Mouse (Mus musculus) kidney, postnatal 4 days (tissue): ENCODE data around the gene Cdk19.
"Not testable (repeated sequence)": the region's sequence is repeated elsewhere in the genome, so short reads cannot be mapped to it uniquely, and the experiment has no call there.

ENCODE experiments used
- DNase-seq, 2 experiments: peaks; one replicate each; pipeline ENCODE4 v3.0.0; 2021; ENCODE audit warnings: mixed read lengths in 2 of 2

Gene Cdk19

DNA sequence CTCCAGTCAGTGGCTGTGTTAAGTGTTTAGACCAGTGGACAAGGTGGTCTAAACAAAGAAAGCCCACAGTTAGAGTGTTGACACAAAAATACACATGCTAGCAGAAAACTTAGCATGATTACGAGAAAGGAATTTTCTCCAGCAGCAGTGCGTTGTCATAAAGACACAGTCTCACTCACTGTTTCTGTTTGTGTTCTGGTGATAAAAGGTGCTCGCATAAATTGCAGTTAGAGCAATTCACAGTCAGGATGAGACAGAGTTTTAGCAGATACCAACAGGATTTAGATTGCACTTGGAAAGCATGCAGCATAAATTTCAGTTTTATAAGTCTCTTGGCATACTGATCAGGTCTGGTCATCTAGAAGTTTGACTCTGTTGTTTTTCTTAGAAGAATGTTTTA is 59.5 kb downstream of the Cdk19 start:
- no peak for DNase-seq

DNA sequence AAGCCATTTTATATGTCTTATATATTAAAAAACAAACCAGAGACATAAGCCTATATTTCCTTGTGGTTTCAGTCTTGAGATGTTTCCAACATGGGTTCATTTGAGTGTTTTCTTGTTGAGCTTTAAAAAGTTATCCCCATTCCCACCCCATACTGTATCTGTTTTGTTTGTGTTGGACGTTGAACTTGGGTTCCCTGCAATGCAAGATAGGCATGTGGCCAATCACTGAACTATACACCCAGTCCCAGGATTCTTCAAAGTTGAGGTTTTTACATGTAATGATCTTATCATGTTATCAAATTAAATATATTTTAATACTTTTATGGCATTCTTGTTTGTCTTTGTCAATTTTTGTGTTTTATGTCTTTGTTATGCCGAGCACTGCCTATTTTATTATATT is 60.0 kb downstream of the Cdk19 start:
- DNase-seq = no peak

DNA sequence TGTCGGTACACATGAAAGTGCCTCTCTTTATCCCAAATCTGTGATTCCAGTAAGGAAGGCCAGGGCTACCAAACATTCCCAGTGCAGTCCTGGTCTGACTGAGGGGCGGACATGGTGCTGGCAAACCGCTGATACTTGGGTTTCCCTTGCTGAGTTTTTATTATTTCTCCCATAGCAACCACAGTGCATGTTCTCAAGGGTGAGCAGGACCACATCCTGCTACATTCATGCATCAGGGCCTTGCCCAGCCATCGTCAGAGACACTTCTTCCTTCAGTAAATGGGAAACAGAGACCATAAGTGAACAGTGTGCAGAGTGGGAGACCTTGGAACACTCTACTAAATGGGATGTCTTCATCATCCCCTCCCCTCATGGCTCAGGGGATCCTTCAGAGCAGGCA is 60.9 kb downstream of the Cdk19 start:
- no peak for DNase-seq

DNA sequence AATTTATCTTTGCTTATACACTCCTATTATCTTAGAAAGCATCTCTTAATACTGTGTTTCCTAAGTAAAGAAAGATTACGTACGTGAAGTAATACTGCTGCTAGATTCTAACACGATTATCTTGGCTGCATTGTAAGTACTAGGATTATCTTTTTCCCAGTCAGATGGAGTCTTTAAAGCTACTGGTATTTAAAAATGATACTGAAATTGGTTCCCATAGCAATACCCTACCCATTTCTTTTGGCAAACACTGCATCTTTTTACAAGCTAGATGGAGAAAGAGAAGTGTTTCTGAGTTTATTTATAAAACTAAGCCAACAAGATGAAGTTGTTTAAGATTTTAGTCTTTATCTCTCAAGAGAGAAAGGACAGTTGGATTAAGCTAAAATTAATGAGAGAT is 67.3 kb downstream of the Cdk19 start:
- no peak for DNase-seq

DNA sequence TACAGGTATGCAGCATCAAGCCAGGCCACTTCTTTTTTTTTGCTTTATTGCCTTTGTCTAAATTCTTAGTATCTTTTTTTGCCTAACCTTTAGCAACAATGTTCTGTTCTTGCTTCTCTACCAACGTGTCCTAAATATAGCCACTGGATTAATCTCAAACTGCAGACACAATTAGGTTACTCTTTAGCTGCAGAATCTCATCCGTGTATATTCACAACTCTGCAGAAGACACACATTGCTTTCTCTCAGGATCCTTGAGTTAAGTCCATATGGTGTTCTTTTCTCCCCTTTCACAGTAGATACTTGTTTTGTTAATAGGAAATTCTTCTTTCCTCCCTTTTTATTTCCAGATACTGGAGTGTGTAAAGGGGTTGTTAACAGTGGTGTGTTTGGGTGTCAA is 70.0 kb downstream of the Cdk19 start:
- DNase-seq = no peak

DNA sequence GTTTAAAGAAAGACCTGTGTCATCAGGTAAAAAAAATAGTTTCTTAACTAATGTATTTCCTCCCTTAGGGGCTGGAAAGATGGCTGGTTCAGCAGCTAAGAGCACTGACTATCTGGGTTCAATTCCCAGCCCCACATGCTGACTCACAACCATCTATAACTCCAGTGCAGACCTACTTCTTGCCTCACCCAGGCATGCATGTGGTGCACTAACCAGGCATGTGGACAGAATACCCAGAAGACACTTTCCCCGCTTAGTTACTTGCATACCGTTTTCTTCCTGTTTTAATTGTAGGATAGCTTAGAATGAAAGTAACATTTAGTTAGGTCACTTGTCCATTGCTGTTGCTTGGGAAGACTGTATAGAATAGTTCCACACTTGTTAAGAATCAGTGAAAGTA is 72.0 kb downstream of the Cdk19 start:
- no peak for DNase-seq

DNA sequence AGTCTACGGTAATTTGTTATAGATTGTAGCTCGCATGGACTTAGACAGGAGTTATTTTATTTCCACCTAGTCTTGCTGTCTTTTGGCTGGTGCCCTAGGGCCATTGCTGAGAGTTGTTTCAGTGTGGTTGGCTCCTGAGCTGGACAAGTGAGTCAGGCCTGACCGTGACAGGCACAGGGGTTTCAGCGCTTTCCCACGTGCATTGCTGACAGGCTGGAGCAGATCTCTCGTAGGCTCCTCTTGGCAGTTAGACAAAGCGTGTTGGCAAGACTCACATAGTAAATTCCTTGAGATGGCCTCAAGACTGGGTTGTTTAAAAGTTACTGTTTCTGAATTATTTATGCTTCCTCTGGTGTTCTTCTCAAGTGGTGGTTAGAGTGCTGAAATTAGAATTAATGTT is 77.6 kb downstream of the Cdk19 start:
- DNase-seq = peak; percentile 13 to 38

DNA sequence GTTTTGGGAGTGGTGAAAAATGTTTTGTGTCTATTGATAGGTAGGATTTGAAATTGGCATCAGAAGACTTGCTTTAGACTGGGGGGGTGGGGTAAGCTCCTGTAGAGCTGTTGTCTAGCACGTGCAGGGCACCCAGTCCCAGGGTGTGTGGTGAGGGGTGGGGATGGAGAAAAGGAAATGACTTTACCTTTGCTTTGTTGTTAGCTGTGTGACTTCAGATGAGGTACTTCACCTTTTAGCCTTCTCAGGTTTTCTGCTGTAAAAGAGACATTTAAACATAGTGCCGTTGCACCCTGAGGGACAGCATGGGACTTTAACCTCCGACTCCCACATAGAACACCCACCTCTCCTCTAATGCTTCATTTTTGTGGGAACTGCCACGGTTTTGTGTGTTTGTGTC is 80.5 kb downstream of the Cdk19 start:
- no peak for DNase-seq

DNA sequence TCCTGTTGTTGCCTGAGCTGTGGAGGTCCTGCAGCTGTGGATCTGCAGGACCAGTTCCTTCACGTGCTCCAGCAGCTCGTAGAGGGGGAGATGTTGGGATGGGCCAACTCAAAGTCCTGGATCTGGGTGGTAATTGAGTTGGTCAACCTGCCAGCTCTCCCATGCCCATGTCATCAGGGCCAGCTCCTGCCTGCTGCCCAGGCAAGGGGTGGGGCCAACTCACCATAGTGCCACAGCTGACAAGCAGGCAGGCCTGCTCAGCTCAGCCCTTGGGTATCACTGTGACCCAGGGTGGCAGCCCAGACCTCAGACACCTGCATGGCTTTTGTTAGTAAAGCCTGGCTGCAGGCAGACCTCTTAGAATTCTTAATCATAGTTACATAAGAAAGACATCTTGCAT is 81.3 kb downstream of the Cdk19 start:
- DNase-seq = peak in 1 of 2 experiments; percentile 30

DNA sequence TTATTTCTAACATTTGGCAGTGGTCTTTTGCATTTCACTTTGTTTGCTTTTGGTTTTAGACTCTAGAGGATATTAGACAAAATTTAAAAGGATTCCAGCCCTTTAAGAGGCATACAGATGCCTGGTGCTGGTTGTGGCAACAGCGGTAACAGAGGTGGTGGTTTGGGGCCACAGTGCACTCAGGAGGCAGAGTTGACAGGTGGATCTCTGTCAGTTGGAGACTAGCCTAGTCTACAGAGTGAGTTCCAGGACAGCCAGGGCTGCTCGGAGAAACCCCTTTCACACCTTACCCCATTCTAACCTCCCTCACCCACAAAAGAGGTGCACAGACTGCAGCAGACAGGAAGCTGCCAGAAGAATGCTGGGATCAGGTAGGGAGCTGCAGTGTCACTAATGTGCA is 82.4 kb downstream of the Cdk19 start:
- DNase-seq = no peak

DNA sequence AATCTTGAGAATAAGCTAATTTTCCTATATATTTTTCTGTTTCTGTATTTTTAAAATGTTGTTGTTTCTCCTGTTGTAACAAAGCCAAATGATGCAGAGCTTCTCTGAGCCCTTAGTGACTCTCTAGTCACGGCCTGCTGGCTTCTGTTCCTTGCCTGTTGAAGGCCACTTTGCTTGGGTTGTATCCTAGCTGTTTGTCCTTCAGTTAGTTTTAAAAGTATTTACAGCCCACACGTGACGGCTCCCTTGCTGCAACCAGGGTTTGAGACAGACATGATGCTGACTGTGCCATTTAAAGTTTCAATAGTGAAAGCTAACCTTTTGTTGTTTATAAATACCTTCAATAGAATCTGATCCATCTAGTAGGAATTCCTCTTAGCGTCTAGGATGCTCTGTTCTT is 83.3 kb downstream of the Cdk19 start:
- DNase-seq = no peak

DNA sequence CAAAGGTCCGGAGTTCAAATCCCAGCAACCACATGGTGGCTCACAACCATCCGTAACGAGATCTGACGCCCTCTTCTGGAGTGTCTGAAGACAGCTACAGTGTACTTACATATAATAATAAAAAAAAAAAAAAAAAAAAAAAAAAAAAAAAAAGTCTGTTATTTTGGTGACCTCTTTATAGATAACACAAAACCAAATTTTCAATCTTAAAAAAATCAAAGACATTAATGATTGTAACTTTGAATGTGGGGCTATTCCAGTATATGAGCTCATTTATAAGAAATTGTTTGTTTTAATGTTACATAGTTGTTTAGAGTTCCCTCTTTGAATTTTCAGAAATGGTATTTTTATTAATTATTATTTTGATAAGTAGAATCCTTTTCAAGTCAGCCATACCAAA is 85.1 kb downstream of the Cdk19 start:
- not testable (repeated sequence) for DNase-seq

DNA sequence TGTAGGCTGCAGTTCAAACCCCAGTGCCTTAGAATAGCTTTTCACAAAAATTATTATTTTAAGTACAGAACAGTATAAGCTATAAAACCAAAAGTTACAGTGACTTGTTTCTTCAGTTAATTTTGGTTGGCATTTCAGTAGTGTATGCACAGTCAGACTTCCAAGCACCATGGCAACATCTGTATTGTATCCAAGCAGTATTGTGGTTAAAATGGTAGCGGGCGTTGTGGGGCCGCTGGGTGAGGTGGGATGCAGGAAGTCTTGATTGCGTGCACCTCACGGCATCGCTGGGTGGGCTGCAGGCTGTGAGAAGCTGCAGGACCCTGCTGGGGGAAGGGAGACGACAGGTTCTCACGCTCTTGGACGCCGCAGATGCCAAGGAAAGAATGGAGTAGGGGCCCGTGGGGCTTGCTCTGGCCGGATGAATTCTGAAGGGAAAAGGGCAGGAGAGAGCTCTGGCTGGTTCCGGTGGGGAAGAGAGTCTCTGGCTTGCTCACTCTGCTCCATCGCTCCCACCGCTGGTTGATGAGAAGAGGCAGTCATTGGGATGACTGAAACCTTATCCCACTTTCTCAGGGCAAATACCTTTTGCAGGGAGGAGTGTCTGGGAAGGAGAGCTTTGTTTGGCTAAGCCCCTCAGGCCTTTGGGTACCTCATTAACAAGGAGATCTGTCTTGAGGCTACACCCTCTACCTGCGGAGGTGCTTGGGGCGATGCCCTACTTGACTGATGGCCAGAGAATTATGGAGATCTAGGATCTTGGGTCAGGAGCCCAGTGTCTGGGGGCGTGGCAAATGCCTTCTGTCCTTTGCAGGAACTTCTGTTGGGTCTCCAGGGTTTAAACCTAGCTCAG is 86.1 kb downstream of the Cdk19 start:
- DNase-seq = no peak

DNA sequence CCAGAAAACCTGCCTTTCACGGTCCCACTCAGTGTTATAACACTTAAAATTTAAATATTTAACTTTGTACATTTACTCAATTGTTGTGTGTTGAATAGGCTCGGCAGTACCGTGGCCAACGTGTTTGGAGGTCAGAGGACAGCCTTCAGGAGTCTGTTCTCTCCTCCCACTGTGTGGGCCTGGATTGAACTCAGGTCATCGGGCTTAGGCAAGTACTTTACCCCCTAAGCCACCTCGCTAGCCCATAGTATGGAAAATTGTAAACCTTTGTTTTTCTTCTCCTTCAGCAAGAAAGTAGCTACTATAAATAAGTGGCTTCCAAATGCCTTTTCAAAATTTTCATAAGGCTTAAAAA is 86.7 kb downstream of the Cdk19 start:
- no peak for DNase-seq

DNA sequence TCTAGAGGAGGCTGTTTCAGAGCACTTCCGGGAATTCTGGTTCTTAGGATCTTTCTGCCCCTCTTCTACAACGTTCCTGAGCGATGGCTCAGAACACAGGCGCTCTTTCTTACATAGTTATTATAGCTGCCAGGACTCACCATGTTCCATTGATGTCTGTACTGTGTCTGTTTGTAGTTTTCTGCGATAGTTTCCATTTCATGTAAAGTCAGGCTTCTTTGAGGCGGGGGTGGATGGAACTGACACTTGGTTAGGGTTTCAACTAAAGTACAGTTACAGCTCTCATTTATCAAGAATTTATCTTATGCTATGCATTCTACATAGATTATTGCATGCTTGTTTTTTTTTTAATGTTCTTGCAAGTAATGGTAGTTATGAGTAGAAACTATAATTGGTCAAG is 89.3 kb downstream of the Cdk19 start:
- DNase-seq = no peak

DNA sequence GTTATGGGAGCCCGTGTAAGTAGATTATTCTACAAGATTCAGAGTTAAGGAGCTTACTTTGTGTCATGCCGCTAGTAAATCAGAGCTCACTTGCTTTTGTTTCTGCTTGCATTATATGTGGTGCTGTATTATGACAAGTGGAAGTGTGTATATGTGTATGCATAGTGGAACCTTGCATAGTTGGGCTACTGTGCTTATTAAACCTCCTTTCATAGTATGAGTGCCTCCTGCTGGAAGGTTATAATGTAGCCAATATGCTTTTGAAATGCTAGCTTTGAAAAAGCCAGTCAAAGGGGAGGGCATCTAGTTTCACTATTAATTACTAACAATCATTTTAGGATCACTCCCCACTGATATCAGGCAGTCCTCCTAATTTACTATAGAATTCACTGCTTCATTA is 89.7 kb downstream of the Cdk19 start:
- no peak for DNase-seq

DNA sequence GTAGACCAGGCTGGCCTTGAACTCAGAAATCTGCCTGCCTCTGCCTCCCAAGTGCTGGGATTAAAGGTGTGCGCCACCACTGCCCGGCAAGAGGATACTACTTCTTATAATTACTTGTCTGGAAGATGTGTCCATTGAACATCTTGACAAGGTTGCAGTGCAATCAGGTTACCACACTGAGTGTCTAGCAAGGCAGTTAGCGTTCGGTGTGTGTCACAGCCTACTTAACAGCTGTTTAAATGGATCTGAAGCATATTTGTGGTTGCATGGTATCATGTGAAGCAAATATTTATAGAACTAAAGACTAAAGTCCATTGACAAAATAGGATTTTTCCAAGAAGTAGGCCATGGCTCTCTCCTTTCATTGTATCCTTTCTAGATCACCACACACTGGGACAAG is 90.8 kb downstream of the Cdk19 start:
- DNase-seq = no peak

DNA sequence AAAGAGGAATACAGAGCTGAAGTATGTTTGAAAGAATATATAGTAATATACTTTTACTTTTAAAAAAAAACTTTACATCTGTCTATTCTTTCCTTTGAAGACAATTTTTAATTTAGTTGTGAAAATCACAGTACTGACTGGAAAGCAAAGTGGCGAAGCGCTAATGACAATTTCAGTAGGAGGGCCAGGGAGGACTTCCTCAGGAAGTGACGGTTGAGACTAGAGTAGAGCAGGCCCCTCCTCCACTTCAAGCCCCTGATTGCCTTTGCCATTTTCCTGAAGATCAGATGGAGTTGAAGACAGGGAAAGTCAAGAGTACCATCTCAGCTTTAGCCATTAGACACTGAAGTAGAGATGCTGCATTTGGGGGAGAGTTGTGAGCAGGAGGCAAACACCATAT is 92.6 kb downstream of the Cdk19 start:
- DNase-seq = no peak

DNA sequence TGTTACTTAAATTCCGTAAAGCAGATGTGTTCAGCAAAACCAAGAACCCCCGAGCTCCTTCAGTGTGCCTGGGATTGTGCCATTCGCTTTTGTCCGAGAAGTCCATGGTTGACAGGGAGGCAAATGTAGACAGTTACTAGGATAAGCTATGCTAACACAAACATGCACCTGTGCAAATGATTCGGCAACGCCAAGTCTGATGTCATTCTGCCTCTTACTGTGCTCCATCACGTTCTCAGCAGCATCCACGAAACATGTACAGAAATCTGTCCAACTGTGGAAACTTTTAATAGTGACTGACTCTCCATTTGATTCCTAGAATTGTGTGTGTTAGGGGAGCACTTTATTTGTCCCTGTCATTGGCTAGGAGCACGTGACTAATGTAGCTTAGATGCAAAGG is 93.0 kb downstream of the Cdk19 start:
- DNase-seq = no peak

DNA sequence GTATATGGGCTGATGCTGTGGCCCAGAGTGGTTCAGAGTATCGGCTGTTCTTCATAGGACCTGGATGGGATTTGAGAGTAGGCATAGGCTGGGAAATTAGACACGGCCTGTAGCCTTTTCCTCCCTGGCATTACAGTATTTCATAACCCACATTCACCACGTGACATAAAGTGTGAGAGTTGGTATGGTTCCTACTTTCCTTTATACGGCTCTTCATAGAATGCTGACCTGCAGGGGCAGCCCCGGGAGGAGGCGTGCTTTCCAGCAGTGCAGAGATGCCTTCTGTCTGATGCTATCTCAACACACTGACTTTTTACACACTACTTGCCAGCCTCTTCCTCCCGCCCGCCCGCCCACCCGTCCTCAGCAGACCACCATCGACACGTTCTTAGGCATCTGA is 96.0 kb downstream of the Cdk19 start:
- no peak for DNase-seq

DNA sequence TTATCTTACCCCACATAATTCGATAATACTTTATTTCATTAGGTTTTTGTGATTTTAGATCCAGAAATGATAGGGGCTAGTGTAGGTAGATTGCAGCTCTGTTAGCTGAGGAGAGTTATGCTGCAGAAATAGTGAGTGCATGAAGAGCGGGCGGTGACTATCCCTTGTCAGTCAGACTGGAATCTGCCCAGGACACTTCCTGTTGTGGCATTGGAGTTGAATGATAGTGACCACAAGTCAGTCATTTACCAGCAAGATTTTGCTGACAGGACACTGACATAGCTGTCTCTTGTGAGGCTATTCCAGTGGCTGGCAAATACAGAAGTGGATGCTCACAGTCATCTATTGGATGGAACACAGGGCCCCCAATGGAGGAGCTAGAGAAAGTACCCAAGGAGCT is 97.8 kb downstream of the Cdk19 start:
- DNase-seq = no peak

DNA sequence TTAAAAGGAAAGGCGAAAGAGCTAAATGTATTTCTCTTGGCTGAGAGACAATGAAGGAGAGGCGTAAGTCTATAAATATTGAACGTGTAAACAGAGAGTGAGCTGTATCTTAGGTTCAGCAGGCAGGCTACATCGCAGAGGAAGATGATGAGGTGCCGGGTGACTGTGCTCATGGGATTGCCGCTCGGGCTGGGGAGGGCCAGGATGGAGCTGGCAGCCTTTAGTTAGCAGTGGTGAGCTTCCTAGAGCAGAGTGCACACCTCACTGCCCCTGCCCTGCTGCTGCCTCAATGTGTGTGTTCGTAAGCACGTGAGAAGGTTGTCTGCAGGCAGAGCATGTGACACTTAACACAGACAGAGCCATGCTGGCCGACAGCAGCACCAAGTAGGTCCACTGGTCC is 101.4 kb downstream of the Cdk19 start:
- DNase-seq = no peak

DNA sequence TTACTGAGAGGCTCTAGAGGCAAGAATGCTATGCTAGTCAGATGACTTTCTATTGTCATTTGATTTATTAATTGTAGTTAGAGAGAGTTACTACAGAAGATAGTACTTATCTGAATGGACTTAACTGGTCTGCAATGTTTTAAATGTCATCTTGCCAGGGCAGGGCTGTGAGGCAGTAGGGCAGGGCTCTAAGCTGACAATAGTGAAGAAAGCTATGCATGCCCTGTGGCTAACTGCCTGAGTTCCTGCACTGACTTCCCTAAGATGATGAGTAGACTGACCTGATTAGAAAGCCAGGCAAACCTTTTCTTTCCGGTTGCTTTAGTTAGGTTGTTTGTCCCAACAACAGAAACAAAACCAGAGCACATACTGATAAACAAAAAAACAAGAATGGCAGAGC is 102.7 kb downstream of the Cdk19 start:
- no peak for DNase-seq

DNA sequence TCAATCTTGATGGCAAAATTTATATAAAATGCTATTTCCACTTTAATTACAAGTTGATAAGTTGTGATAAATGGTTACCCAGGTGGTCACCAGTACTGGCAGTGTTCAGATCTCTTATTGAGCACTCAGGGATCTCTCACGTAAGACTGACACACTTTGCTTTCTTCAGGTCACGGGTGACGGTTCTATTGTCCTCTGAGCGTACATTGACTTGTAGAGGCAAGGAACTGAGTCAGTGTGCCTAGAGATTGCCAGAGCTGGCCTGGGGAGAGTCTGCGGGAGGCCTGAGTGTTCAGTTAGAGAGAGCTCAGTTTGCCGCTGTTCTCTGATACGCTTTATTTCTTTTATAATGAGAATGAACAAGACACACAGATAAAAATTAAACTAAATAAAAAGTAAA is 104.0 kb downstream of the Cdk19 start:
- no peak for DNase-seq

DNA sequence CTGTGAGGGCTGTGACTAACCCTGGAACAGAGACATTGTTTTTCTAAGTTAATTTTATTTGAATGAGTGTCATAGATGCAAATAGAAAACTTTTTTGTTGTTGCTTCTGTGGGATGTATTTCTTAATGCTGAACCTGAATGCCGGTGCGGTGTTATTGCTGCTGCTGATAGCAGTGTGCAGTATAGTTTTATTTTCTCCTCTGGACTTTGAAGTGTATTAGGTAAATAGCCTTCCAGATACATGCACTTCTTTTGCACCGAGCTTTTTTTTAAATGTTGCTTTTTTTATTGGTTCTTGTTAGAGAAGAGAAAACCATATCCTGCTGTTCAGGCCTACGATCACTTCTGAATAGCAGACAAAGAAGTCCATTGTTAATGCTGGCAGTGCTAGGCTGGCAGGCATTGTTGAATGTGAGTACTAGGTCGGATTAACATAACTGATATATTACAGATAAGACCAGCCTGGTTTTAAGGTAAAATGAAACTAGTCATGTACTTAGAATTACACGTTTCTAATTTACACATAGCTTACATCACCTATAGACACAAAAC is 104.5 kb downstream of the Cdk19 start:
- no peak for DNase-seq
